Mouse (Mus musculus): ENCODE results near the gene Gstcd.
A peak's percentile ranks its signal among the peaks of the same experiment; 100 is the strongest.

The Gstcd gene

DNA sequence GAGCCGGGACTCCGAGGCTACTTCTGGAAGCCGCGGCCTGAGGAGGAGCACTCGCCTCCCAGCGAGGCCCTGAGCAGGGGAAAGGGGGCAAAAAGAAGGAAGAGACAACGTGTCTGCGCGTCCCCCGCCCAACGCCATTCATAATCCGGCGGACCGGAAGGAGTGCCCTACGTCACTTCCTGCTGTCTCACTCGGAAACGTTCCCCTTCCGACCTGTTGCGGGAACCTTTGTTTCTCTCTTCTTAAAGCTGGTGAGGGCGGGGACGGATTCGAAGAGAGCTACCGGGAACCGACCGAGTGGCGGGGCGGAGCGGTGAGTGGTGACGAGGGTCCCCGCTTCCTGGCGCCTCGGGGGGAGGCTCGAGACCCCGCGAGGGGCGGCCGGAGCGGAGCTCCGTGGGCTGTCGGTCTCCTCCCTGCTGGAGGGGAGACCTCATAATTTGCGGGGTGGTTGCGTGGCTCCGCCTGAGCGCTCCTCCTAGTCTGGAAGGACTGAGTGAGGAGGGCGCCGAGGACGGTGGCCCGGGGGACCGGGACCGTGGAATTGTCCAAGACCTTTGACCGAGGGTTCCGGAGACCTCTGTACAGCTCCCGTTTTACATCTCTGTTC lies at the start of gene Gstcd, which contains the start of gene Ints12:
Gene Gstcd (minus strand): TSS at position 370 of the 610 bp plus-strand sequence.
Gene Ints12 (plus strand): TSS at position 177 of the 610 bp plus-strand sequence.
- peak; percentile 86 for DNase-seq (ENCODE audit: low spot score)

DNA sequence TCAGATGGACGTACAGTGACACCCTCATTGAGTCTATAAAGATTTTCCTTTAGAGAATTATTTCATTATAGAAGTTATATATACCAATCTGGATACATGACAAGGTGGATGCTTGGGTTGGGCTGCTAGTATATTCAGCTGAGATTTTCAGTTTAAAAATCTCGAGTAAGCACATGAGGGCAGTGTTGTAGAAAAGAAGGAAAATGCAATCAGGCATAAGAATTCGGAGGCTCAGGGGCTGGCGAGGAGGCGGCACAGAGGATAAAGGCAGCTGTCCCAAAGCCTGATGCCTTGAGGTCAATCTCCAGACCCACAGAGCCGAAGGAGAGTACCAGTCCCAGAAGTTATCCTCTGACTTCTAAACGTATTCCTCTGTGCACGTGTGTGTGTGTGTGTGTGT lies 40.8 kb upstream of the Gstcd start:
- no peak for DNase-seq (ENCODE audit: low spot score)

DNA sequence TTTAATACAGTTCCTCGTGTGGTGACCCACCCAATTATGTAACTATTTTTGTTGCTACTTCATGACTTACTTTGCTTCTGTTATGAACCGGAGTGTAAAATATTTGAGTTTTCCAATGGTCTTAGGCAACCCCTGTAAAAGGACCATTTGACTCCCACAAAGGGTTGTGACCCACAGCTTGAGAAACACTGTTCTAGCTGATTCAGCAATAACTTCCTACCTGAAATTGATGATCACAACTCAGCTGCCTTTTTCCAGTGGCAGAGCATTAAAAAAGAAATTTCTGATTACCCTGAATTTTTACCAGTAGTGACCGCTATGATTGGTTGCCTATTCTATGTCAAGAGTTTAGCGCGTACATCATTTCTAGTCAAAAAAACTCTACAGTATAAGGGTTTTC lies 39.5 kb upstream of the Gstcd start:
- DNase-seq (ENCODE audit: low spot score): no peak

DNA sequence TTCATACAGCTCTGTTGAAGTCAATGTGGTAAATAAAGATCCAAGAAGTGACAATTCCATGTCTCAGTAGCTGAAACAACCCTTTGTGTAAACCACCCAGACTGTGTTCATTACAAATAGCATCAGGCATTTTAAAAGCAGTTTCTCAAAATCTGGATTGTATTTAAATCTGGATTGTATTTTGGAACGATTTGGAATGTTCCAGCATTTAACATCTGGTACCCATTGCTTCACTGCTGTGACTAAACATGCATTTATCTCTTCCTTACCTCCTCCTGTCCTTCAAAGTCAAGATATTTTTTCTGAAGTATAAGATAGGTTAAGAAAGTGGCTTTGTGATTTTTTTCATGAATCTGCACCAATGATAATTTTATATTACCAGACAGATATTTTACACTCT lies 21.4 kb upstream of the Gstcd start:
- DNase-seq (ENCODE audit: low spot score): no peak

DNA sequence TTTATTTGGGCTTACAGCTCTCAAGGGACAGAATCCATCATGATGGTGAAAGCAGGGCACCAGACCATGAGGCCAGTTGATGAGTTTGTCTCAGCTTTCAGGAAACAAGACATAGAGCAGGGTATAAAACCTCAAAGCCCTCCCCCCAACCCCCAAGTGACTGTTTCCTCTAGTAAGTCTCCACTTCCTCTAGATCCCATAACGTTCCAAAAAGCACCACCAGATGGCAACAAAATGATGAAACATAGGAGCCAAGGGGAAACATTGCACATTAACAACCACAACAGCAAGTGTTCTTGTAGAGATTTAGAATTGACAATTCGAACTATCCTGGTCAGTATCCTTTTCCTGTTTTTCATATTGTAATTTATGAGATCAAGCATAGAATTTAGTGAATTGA lies 19.9 kb upstream of the Gstcd start:
- DNase-seq (ENCODE audit: low spot score): no peak

DNA sequence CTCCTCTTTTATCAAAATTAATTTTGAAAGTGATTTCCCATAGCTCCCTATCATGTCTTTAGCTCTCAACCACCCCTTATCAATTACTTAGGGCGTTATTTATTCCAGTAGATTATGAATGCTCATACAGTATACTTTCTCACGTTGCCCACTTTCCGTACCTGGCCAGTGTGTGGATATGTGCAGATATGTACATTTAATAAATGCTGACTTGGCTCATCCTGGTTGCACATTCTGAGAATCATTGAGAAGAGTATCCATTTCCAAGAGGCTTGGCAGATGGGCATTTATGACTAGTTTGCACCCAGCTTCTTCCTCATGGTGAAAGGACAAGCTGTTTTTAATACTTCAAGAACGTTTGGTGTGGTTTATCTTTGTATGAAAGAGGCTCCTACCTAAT lies 18.0 kb upstream of the Gstcd start:
- DNase-seq (ENCODE audit: low spot score): no peak

DNA sequence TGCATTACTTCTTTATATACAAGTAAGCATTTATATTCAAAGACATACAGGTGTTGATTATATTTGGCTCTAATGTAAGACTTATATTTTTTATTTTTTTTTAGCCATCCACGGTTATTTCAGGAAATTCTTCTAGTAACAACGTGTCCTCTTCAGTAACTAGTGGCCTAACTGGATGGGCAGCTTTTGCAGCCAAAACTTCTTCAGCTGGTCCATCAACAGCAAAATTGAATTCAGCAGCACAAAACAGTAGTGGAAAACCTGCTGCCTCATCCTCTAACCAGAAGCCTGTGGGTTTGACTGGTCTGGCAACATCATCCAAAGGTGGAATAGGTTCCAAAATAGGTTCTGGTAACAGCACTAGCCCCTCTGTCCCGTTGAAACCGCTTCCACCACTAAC lies 16.9 kb upstream of the Gstcd start:
- no peak for DNase-seq (ENCODE audit: low spot score)

DNA sequence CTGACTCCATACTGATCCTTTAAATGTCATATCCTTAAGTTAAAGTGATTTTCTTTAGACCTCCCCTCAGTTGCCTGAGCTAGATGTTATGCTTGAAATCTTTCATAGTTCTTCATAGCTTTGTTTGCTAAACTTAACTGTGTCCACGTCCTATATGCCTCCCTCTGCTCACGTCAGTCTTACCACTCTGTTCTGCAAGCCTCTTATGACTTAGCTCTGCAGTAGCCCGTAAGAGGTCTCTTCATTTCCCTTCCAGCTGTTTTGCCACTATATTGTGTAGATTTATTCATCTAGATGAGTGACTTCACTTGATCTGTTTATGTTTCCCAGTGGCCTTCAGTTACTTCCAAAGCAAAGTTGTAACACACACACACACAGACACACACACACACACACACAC lies 12.6 kb upstream of the Gstcd start:
- DNase-seq (ENCODE audit: low spot score): no peak

DNA sequence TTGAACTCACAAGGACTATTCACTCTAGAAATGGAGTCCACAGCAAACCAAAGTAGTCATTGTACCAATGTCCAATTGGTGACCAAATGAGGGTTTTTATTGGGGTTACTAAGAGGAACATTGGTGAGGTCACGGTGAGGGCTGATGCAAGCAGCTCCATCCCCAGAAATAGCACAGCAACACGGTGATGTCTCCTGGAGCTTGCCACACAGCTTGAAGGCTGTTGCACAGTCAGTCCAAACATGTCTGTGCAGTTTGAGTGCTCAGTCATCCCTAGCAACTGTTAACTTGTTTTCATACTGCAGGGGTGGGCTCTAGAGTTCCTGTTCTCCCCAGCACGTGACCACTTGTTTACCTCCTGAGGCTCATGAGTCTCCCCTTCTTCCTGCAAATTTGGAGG lies 11.9 kb upstream of the Gstcd start:
- DNase-seq (ENCODE audit: low spot score): no peak

DNA sequence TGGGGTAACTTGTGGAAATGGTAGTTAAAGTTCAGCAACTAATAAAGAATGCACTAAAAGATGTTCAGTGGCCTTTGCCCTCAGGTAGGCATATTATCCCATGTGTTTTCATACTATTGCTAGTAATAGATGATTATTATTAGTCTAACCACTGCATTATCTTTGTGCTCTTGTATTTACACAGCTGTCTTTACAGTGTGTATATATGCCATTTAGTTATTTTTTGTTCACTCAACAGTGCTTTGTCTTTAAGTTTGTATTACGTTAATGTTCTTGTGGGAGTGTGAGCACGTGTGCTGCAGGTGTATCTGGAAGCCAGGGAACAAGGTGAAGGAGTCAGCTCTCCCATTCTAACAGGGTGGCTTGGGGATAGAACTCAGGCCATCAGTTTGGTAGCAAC lies 7.1 kb upstream of the Gstcd start:
- DNase-seq (ENCODE audit: low spot score): no peak

DNA sequence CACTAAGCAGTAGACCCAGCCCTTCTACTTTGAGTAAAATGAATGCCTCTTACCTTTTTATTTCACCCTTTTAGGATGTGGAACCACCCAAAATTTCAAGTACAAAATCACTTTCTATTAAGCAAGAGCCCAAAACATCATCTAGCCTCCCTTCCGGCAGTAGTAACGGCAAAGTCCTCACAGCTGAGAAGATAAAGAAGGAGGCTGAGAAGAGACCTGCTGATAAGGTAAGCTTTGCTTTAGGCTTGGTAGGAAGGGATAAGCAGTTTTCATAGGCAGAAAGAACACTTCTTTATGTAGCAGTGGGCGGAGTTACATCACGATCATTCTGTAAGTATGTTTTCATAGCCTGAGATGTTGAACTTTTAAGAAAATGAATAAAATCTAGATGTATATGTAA lies 6.5 kb upstream of the Gstcd start:
- DNase-seq (ENCODE audit: low spot score): no peak

DNA sequence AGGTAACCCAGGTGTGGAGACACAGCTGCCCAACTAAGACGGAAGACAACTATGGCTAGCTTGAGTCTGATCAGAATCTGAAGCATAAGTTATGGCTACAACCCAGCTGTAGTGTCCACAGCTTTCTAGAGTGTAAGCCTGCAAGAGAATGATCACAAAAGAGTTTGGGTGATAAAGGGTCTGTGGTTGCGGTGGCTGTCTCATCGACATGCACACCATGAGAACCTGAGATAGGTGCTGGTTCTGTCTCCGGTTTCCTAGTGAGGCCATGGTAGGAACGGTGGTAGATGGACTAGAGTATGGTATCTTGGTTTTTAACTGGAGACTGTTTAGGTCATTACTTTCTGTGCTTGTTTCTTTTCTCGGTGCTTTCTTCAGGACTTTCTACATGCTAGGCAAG lies 6.1 kb upstream of the Gstcd start:
- DNase-seq (ENCODE audit: low spot score): no peak

DNA sequence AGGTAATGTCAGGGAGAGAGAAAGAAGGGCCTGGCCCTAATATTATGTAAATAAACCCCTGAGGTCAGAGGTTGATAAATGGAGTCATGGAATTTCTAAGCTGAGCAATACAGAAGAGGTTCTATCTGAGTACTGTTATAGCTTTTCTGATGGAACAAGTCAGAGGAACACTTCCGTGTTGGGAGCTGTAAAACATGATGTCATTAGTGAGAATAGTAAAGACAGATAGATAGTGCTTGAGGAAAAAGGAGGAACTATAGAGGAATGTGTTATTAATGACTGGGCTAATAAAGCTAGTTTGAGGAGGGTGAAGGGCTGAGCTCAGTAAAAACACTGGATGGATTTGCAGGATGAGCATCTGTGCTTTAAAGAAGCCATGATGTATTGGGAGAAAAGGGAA lies 2.5 kb upstream of the Gstcd start:
- DNase-seq (ENCODE audit: low spot score): no peak

DNA sequence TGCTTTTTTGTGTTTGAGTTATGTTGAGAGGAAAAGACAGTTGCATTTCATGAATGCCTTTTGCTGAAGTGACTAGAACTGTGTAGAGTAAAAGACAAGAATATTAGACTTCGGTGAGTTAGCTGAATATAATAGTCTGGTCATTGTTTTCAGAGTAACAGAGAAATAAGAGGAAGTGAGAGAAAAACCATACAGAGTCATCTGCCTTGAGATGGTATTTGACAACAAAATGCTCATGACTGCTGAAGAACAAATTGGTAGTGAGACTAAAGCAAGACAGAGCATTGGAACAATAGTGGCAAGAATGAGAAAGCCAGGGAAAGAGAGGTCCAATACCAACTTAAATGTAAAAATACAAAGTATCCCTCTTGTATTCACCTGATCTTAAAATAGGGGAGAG lies 1.1 kb upstream of the Gstcd start:
- DNase-seq (ENCODE audit: low spot score): no peak

DNA sequence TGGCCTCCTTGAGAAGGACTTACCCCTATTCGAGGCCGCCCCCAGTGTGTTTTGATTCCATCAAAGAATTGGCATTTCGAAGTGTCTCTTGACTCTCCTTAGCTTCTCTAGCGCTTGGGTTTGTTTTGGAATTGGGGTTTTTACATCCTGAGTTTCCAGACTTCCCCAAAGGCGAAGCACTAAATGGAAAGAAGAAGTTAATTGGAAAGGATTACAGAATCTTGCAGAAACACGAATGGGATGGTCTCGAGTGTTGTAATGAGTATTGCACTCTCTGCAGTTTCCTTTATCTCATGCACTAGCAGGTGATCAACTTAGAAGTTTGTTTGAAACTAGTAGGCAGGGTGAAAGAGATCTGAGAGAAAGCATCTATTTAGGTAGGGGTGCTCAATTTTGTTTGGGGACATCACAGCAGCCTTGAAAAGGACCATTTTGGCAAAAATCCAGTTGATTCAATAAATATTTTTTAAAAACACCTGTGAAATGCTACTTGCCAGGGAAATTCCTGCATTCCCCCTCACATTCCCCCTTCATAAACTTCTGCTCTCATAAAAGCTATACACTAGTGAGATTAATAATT lies 531 bp upstream of the Gstcd start:
- no peak for DNase-seq (ENCODE audit: low spot score)

DNA sequence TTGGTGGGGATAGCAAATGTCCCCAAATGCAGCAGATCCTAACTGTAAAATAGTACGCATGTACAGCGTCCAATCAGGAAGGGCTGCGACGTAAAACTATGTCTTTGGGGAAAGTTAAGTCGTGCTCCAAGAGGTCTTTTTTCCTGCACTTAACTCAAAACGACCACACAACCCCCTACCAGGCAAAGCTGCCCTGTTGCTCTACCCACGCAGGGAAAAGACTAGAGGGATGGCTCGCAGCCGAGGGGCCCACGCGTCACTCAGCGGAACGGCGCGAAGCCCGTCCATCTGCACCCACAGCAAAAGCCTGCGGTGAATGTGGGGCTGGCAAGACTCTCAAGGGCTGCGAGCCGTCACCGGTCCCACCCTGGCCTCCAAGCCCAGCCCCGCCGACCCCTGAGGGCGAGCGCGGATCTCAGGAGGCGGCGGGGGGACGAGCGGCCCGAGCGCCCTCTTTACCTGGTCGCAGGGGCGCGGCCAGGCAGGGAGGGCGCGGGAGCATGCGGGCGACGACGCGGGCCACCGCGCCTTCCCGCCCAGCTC lies 641 bp downstream of the Gstcd start:
- no peak for DNase-seq (ENCODE audit: low spot score)

DNA sequence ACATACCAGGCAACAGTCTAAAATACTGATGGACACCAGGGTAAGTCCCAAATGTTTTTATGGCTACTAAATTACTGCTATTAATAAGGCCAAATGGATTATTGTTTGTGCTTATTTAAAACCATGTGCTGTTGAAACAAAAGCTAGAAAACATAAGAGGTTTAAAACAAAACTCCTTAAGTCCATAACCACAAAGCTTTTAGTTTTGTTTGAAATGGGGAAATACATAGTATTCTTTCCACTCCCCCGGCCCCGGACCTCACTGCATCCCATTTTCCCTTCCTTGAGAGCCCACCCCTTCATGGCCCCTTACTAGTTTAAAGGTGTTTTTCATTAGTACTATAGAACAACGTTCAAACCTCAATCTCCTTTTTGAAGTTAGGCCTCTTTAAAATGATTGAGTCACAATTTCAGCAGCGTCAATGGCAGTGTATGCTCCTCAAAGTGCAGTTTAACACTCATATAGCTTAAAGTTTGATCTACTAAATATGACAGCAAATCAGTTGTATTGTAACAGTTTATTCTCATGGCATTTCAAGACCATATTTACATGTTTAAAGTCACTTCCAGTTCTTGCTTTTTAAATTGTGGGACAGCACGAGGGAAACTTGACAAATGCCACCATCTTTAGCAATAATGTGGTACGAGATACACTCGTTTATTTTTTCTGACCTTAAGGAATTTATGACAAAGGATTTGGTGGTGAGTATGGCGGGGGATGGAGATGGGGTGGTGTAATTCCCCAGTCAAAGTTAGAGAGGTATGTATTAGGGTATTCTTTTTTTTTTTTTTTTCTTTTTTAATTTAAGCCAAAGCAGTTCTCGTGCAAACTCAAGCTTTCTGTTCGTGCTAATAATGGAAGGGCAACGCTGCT lies 1.3 kb downstream of the Gstcd start:
- DNase-seq (ENCODE audit: low spot score): no peak

DNA sequence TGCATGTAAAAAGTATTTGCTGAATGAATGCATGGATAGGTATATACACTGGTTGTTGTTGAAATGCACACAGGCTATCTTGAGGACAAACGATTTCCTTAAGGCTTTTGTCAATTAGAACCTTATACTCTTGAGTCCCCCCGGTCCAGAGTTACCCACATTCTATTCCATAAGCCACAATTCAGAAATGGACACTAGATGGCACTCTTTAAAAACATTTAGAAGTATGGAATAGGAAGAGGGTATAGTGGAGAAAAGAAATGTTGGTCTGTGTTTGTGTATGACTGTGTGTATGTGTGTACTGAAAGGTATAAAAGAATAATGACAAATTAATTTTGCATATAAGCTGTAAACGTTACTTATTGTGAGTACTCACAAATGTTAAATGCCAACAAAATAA lies 6.0 kb downstream of the Gstcd start:
- DNase-seq (ENCODE audit: low spot score): no peak

DNA sequence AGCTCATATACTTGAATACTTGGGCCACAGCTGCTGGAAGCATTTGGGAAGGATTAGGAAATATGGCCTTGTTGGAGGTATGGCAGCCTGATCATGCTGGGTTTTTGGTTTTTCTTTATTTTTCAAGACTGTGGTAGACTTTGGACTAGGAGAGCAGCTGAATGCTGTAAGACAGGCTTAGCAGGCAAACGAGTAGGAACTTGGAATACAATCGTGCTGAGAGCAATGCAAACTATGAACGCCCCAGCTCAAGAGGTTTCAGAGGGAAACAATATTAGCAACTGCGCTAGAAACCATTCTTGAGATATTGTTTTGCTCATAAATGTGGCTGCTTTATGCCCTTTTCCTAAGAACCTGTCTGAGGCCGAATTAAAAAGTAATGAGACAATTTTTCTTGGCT lies 9.1 kb downstream of the Gstcd start:
- no peak for DNase-seq (ENCODE audit: low spot score)

DNA sequence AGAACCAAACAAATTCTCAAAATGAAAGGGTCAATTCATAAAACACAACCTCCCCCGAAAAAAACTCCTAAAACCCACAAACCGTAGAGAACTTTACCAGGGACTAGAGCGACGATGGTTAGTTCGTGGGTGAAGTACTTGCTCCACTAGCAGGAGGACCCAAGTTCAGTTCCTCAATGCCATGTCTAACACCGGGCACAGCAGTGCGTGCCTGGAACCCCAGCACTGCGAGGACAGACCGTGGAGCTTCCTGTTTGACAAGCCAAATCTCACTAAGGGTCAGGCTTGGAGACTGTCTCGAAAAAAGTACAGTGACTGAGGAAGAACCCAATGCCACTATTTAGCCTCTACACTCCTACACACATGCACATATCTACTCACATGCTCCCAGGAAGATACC lies 16.3 kb downstream of the Gstcd start:
- no peak for DNase-seq (ENCODE audit: low spot score)

DNA sequence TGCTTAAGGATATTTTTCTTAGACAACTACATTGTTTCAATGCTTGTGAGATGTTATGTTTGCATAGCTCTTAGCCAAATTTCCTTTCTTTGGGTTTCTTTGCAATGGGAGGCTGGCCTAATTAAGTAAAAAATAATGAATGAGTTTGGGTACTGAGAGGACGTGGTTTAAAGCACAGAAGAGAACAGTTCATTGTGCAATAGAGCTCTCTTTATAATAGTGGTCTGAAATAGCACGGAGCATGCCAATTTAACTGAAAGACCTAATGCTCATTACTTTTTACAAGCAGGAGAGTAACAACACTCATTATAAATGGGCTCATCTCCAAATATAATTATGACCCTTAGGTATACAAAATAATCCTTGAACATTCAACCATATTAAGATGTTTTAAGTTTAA lies 39.8 kb downstream of the Gstcd start:
- DNase-seq (ENCODE audit: low spot score): no peak

DNA sequence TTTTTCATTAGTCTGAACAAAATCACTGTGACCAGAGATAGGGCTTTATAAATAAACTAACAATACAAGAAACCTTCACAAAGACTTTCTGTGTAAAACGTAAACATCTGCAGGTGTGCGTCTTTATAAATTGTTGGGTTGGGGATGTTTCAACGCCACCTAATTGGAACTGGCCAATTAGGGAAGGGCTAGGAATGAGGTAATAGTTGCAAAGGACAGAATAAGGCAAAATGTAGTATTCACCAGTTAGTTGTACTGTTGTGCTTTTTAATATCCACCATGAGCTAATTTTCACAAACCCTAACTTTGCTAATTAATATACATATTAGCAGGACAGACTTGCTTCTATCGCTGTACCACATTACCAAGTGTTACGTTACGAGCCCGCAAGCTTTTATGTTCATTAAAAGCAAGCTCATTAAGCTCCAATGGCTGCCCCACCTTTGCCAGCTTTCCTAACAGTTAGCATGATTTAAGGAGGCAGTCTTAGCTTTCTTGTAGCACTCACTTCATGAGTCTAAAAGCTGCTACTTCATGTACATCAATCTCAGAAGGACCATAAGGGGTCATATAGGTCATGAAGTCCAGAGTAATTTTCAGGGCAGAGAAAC lies 58.6 kb downstream of the Gstcd start:
- no peak for DNase-seq (ENCODE audit: low spot score)

DNA sequence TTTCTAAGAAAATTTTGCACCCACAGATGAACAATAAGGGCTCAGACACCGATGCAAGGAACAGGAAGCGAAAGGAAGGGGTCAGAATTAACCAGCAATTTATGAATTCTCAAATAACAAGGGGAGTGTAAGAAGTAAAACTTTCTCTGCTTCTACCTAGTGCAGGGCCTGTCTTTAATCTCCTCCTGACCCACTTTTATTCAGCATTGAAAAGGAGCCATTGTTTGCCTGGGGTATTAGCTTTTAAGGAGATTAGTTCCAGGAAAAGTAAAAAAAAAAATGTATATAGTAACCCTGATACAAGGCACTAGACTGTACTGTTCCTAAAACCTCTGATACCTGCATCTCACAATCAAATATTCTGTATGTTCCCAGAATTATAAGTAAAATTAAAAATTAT lies 64.9 kb downstream of the Gstcd start:
- no peak for DNase-seq (ENCODE audit: low spot score)
